Mouse (Mus musculus) T-helper 17 cell (primary cell): Measurements from ENCODE around the gene Cts3.
"Not testable (repeated sequence)": the region's sequence is repeated elsewhere in the genome, so short reads cannot be mapped to it uniquely, and the experiment has no call there.

Source experiments
- in situ Hi-C, 2 experiments: fragments of 300-600 bp; cut with MboI, MseI; formaldehyde crosslinking; loops; 1 replicate in 1 of 2; 2 replicates in 1 of 2; pipeline ENCODE4 v1.15.1; 2025; ENCODE audit warnings: high pct_unique_total_duplicates in 2 of 2

Cts3 gene

GRCm38 (mm10) chr13:61570027-61570426 lies at the start of gene Cts3:
Cts3 (minus strand) TSS chr13:61570127.
- in situ Hi-C loops = no loop called here

GRCm38 (mm10) chr13:61568074-61568473 lies 1.9 kb downstream of the Cts3 start, which contains the start of gene Gm49352:
Gm49352 (minus strand) TSS chr13:61568174.
- in situ Hi-C loops = not testable (repeated sequence)

- in situ Hi-C loops = no loop called here
Observed at GRCm38 (mm10) chr13:61541631-61542030, 28.3 kb downstream of the Cts3 start, which contains the start of gene Ctsm. Ctsm (minus strand) TSS chr13:61541839.
